11 mouse cellular contexts compared by ENCODE assay signal in the genomic region with DNA sequence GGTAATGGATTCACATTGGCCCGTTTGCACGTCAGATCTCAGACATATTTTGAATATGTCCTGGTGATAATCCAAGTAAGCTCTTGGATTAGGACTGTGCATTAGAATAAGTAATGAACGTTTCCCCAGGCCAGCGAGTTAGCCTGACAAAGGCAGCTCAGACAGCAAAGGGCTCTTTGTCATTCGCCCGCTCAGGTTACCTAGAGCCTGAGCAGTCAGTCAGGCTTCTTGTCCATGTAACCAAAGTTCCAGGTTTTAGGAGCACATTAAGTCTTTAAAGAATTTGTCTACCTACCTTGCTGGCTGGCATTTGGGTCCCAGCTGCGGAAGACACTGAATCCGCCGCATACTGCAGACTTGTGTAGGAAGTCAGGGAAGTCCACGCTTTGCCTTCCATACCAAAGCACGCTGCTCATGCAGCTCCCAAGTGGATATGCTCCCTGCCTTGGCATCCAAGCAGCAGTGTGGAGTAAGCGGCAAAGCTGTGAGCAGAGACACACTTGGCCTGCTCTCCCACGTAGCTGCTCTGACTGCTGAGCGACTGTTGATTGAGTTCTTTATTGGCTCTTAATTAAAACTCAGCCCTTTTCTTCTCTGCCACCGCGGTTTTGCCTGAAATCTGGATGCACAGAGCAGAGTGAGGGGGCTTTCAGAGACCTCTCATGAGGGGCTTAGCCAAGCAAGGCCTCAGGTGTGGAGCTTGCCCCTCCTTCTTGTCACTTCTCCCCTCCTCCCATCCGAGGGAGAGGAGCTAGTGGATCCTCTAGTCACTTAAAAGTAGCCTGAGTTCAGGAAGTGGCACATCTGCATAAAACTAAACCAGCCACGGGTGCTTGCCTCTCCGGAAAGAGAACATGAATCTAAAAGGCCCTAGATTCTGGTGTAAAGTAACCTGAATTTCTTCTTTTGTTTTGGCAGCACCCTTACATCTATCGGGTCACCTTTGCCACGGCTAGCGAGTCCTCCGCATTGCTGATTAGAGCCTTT. TPM values are rescaled to one million over a fixed set of nuclear protein-coding genes. Genes with fewer than 3 reads are reported as not detected.
DNase-seq lines count a peak whose midpoint lies in the region; ATAC-seq lines count a peak whose summit lies in the region.
"Had no signal": no experiment of that assay in that cellular context is flagged by ENCODE, and none has a peak within 500 bp of the region (broad histone marks: within the 10 kb centered on the region; RNA-seq: fewer than 3 reads in every experiment).

No protein-coding gene starts in this region.

- no peak overlapping the region for H3K4me3 ChIP-seq in embryonic facial prominence, embryonic 14.5 days (ENCODE audit: low read depth, low read length)
- H3K4me3 ChIP-seq in midbrain, embryonic 14.5 days (replicated peaks; ENCODE audit: low read depth, low read length) = no peak overlapping the region
- no peak overlapping the region for H3K4me3 ChIP-seq in neural tube, embryonic 15.5 days (replicated peaks)
- H3K4me3 ChIP-seq: heart, embryonic 12.5 days; neural tube, embryonic 13.5 days had no signal

- no peak for ATAC-seq in embryonic facial prominence, embryonic 14.5 days (ENCODE audit: low read depth)
- ATAC-seq in midbrain, embryonic 14.5 days (ENCODE audit: low FRiP score, low TSS enrichment) = no peak; the same call in 1 of the 2 replicates
- ATAC-seq in neural tube, embryonic 15.5 days (ENCODE audit: low FRiP score) = no peak
- ATAC-seq: liver, postnatal 0 days had no signal

- no peak overlapping the region for H3K9ac ChIP-seq in embryonic facial prominence, embryonic 14.5 days (ENCODE audit: low read depth, low read length)
- 0 out of 2 replicates have a peak overlapping the region, but pooled peaks have one; percentile 6 for H3K9ac ChIP-seq in midbrain, embryonic 14.5 days (replicated peaks; ENCODE audit: low read length)
- H3K9ac ChIP-seq in neural tube, embryonic 15.5 days (replicated peaks) = no peak overlapping the region
- H3K9ac ChIP-seq: heart, embryonic 12.5 days; liver, postnatal 0 days; neural tube, embryonic 13.5 days had no signal

- intact Hi-C loops in left cerebral cortex, postnatal 14 days (cut with DNase I) = loop anchor here (5.0 kb wide), 1 partner anchor 43 kb away; a partner anchor contains a TSS

- 66% methylated on average over 23 of the region's 23 CpGs for WGBS in embryonic facial prominence, embryonic 14.5 days
- WGBS in midbrain, embryonic 14.5 days = 31% methylated on average over 23 of the region's 23 CpGs
- WGBS in neural tube, embryonic 15.5 days = 57% methylated on average over 23 of the region's 23 CpGs

- H3K27me3 ChIP-seq in embryonic facial prominence, embryonic 14.5 days (replicated peaks; ENCODE audit: control insufficient read depth, insufficient read depth, low read length) = no peaks in the 10 kb centered on the region
- no peaks in the 10 kb centered on the region for H3K27me3 ChIP-seq in midbrain, embryonic 14.5 days (ENCODE audit: control insufficient read depth, insufficient read depth, low read length)
- H3K27me3 ChIP-seq in neural tube, embryonic 15.5 days (replicated peaks) = no peaks in the 10 kb centered on the region
- H3K27me3 ChIP-seq: heart, embryonic 12.5 days; neural tube, embryonic 13.5 days had no signal

- no peak overlapping the region for H3K27ac ChIP-seq in embryonic facial prominence, embryonic 14.5 days (replicated peaks; ENCODE audit: low read depth, low read length)
- H3K27ac ChIP-seq in midbrain, embryonic 14.5 days (replicated peaks; ENCODE audit: low read depth, low read length) = 0 out of 2 replicates have a peak overlapping the region, but pooled peaks have one; percentile 41
- no peak overlapping the region for H3K27ac ChIP-seq in neural tube, embryonic 15.5 days (replicated peaks)
- H3K27ac ChIP-seq: neural tube, embryonic 13.5 days had no signal

- H3K4me1 ChIP-seq in embryonic facial prominence, embryonic 14.5 days (ENCODE audit: control insufficient read depth, insufficient read depth, low read length) = peaks cover 4% of the 10 kb centered on the region; the same call in 1 of the 2 replicates
- no peaks in the 10 kb centered on the region for H3K4me1 ChIP-seq in midbrain, embryonic 14.5 days (ENCODE audit: control insufficient read depth, insufficient read depth, low read length)
- no peaks in the 10 kb centered on the region for H3K4me1 ChIP-seq in neural tube, embryonic 15.5 days
- H3K4me1 ChIP-seq: heart, embryonic 12.5 days; neural tube, embryonic 13.5 days had no signal

- no peaks in the 10 kb centered on the region for H3K9me3 ChIP-seq in embryonic facial prominence, embryonic 14.5 days (ENCODE audit: control insufficient read depth, low read length)
- no peaks in the 10 kb centered on the region for H3K9me3 ChIP-seq in midbrain, embryonic 14.5 days (ENCODE audit: control insufficient read depth, low read length)
- H3K9me3 ChIP-seq in neural tube, embryonic 15.5 days (replicated peaks) = no peaks in the 10 kb centered on the region
- H3K9me3 ChIP-seq: heart, embryonic 12.5 days; neural tube, embryonic 13.5 days had no signal

- H3K4me2 ChIP-seq in embryonic facial prominence, embryonic 14.5 days (ENCODE audit: low read depth, low read length) = no peak overlapping the region
- no peak overlapping the region for H3K4me2 ChIP-seq in midbrain, embryonic 14.5 days (ENCODE audit: low read length)
- no peak overlapping the region for H3K4me2 ChIP-seq in neural tube, embryonic 15.5 days
- H3K4me2 ChIP-seq: heart, embryonic 12.5 days; neural tube, embryonic 13.5 days had no signal

- DNase-seq in right cerebral cortex, postnatal 10 days (ENCODE audit: low spot score in 2 of 2) = peak; percentile 43 to 44
- DNase-seq in right cerebral cortex, adult 18-20 months = no peak
- DNase-seq in embryonic facial prominence, embryonic 14.5 days (ENCODE audit: low spot score) = peak; percentile 16
- peak; percentile 31 for DNase-seq in midbrain, embryonic 14.5 days
- no peak for DNase-seq in gastrocnemius, postnatal 4 days (ENCODE audit: low spot score in 2 of 2)
- no peak for DNase-seq in left cerebral cortex, postnatal 14 days (ENCODE audit: low spot score in 2 of 2)
- DNase-seq: liver, postnatal 0 days; right cerebral cortex, postnatal 25 days had no signal

- peaks cover 47% of the 10 kb centered on the region for H3K36me3 ChIP-seq in embryonic facial prominence, embryonic 14.5 days (ENCODE audit: control insufficient read depth, insufficient read depth, low read length)
- H3K36me3 ChIP-seq in midbrain, embryonic 14.5 days (ENCODE audit: control insufficient read depth, insufficient read depth, low read length) = peaks cover 81% of the 10 kb centered on the region
- peaks cover 76% of the 10 kb centered on the region for H3K36me3 ChIP-seq in neural tube, embryonic 15.5 days

RNA-seq across cellular contexts. Expression of a gene that starts 32.8 kb away (rescaled TPM):
- polyA plus RNA-seq in embryonic facial prominence, embryonic 14.5 days (2014; fragmentation: Nextera tagmentation; extraction: Ambion mirVana) = 202 and 215 TPM in 2 replicates
- 242 and 245 TPM in 2 replicates for polyA plus RNA-seq in midbrain, embryonic 14.5 days (2014; fragmentation: Nextera tagmentation; extraction: Ambion mirVana)
- total RNA-seq in gastrocnemius, postnatal 4 days (2021) = 100 to 1,000 TPM; 273 to 282 TPM
- 100 to 1,000 TPM; 201 to 206 TPM for total RNA-seq in left cerebral cortex, postnatal 14 days (2021)
- polyA plus RNA-seq in neural tube, embryonic 15.5 days (2015; fragmentation: Nextera tagmentation; extraction: Ambion mirVana) = 296 and 297 TPM in 2 replicates

RNA-seq across cellular contexts. Expression of a gene that starts 42.0 kb away (rescaled TPM):
- 37.6 and 38.9 TPM in 2 replicates for polyA plus RNA-seq in embryonic facial prominence, embryonic 14.5 days (2014; fragmentation: Nextera tagmentation; extraction: Ambion mirVana)
- polyA plus RNA-seq in midbrain, embryonic 14.5 days (2014; fragmentation: Nextera tagmentation; extraction: Ambion mirVana) = 48.4 and 57.1 TPM in 2 replicates
- total RNA-seq in gastrocnemius, postnatal 4 days (2021) = 10 to 100 TPM; 17.3 to 17.4 TPM
- total RNA-seq in left cerebral cortex, postnatal 14 days (2021) = 10 to 100 TPM; 29.5 to 29.6 TPM
- 75.2 and 78.5 TPM in 2 replicates for polyA plus RNA-seq in neural tube, embryonic 15.5 days (2015; fragmentation: Nextera tagmentation; extraction: Ambion mirVana)

RNA-seq across cellular contexts. Expression of a gene that starts 59.9 kb away (rescaled TPM):
- polyA plus RNA-seq in embryonic facial prominence, embryonic 14.5 days (2014; fragmentation: Nextera tagmentation; extraction: Ambion mirVana) = 48.5 and 52.6 TPM in 2 replicates
- 52.1 and 59.6 TPM in 2 replicates for polyA plus RNA-seq in midbrain, embryonic 14.5 days (2014; fragmentation: Nextera tagmentation; extraction: Ambion mirVana)
- 10 to 100 TPM; 18.0 to 21.9 TPM for total RNA-seq in gastrocnemius, postnatal 4 days (2021)
- total RNA-seq in left cerebral cortex, postnatal 14 days (2021) = 10 to 100 TPM; 28.0 to 28.9 TPM
- 43.1 and 57.9 TPM in 2 replicates for polyA plus RNA-seq in neural tube, embryonic 15.5 days (2015; fragmentation: Nextera tagmentation; extraction: Ambion mirVana)

Comparison
In these comparisons a context has a peak if more than half of its experiments do, and no peak if none do; other contexts are left out.
1. DNase-seq: peak in right cerebral cortex, postnatal 10 days (2 of 2), embryonic facial prominence, embryonic 14.5 days (single experiment) and midbrain, embryonic 14.5 days (single experiment); none in right cerebral cortex, adult 18-20 months (single experiment), gastrocnemius, postnatal 4 days (0 of 2) and left cerebral cortex, postnatal 14 days (0 of 2).